Mouse (Mus musculus) MEL (cell line): ENCODE measurements around the gene Psmc1. TPM values are rescaled to one million over a fixed set of nuclear protein-coding genes. Genes with fewer than 3 reads are reported as not detected.

Source experiments
- DNase-seq: peaks from one replicate; pipeline ENCODE4 v3.0.0; 2011; ENCODE audit warnings: low read depth, low spot score
- H3K27ac ChIP-seq: 2 replicates; pipeline ENCODE4 v1.5.1; 2012; ENCODE audit warnings: low read depth, mild to moderate bottlenecking, control low read depth, low read length, moderate library complexity; ENCODE audit not compliant: control insufficient read depth
- H3K27me3 ChIP-seq, 2 experiments: fragments of 150-350 bp in 1 of 2; sonication (generic) in 1 of 2; 2 replicates each; pipeline ENCODE4 v1.6.1; 2012; ENCODE audit warnings: low read length in 2 of 2, mild to moderate bottlenecking in 2 of 2, improper control_type of control experiment in 1 of 2, moderate library complexity in 1 of 2; ENCODE audit not compliant: insufficient read depth in 2 of 2, control insufficient read depth in 1 of 2
- H3K36me3 ChIP-seq, 2 experiments: 2 replicates each; pipeline ENCODE4 v1.6.1; 2012 to 2014; ENCODE audit warnings: low read length in 2 of 2, improper control_type of control experiment in 1 of 2, inconsistent platforms in 1 of 2, mild to moderate bottlenecking in 1 of 2; ENCODE audit not compliant: insufficient read depth in 2 of 2, control insufficient read depth in 1 of 2
- H3K4me1 ChIP-seq, 2 experiments: fragments of 150-350 bp in 1 of 2; sonication (generic) in 1 of 2; 2 replicates each; pipeline ENCODE4 v1.6.1; 2012; ENCODE audit warnings: low read length in 2 of 2, improper control_type of control experiment in 1 of 2, mild to moderate bottlenecking in 1 of 2; ENCODE audit not compliant: insufficient read depth in 2 of 2, control insufficient read depth in 1 of 2
- H3K4me3 ChIP-seq, 2 experiments: fragments of 150-350 bp in 1 of 2; sonication (generic) in 1 of 2; 2 replicates each; pipeline ENCODE4 v1.5.1; 2012; ENCODE audit warnings: low read depth in 2 of 2, low read length in 2 of 2, mild to moderate bottlenecking in 2 of 2, moderate library complexity in 2 of 2, control low read depth in 1 of 2, improper control_type of control experiment in 1 of 2; ENCODE audit not compliant: control insufficient read depth in 1 of 2, insufficient read depth in 1 of 2
- H3K79me2 ChIP-seq: 2 replicates; pipeline ENCODE4 v1.6.1; 2012; ENCODE audit warnings: mild to moderate bottlenecking, low read length, moderate library complexity; ENCODE audit not compliant: control insufficient read depth, poor library complexity, insufficient read depth
- H3K9ac ChIP-seq: 2 replicates; pipeline ENCODE4 v1.6.1; 2012; ENCODE audit warnings: low read depth, mild to moderate bottlenecking, control low read depth, low read length, moderate library complexity; ENCODE audit not compliant: control insufficient read depth, poor library complexity, severe bottlenecking
- H3K9me3 ChIP-seq: fragments of 150-350 bp; sonication (generic); replicated peaks from 2 replicates; pipeline ENCODE4 v1.6.1; 2012; ENCODE audit warnings: mild to moderate bottlenecking, low read length, improper control_type of control experiment, moderate library complexity; ENCODE audit not compliant: insufficient read depth
- CHD1 ChIP-seq: IDR thresholded peaks from 2 replicates; pipeline ENCODE4 v1.6.1; 2012; ENCODE audit warnings: low read depth, mild to moderate bottlenecking, inconsistent platforms, low read length, improper control_type of control experiment
- CHD2 ChIP-seq: IDR thresholded peaks from 2 replicates; pipeline ENCODE4 v1.6.1; 2011; ENCODE audit warnings: low read length, improper control_type of control experiment
- E2F4 ChIP-seq: IDR thresholded peaks from 2 replicates; pipeline ENCODE4 v1.6.1; 2011; ENCODE audit warnings: low read depth, low read length, improper control_type of control experiment, borderline replicate concordance
- EP300 ChIP-seq, 2 experiments: IDR thresholded peaks; 2 replicates each; pipeline ENCODE4 v1.6.1; 2011; ENCODE audit warnings: improper control_type of control experiment in 2 of 2, low read length in 2 of 2, low read depth in 1 of 2, mild to moderate bottlenecking in 1 of 2
- ETS1 ChIP-seq: IDR thresholded peaks from 2 replicates; pipeline ENCODE4 v1.6.1; 2012; ENCODE audit warnings: low read depth, mild to moderate bottlenecking, inconsistent platforms, low read length, improper control_type of control experiment, moderate library complexity
- KAT2A ChIP-seq: conservative IDR thresholded peaks from 2 replicates; pipeline ENCODE4 v1.6.1; 2012; ENCODE audit warnings: low read depth, low read length, improper control_type of control experiment, inconsistent platforms
- MAX ChIP-seq: IDR thresholded peaks from 2 replicates; pipeline ENCODE4 v1.6.1; 2011; ENCODE audit warnings: low read length, improper control_type of control experiment
- MEF2A ChIP-seq: IDR thresholded peaks from 2 replicates; pipeline ENCODE4 v1.6.1; 2014; ENCODE audit warnings: low read depth, mild to moderate bottlenecking, inconsistent platforms, low read length, improper control_type of control experiment; ENCODE audit not compliant: poor library complexity, insufficient replicate concordance, severe bottlenecking; ENCODE audit errors: extremely low read depth
- MYC ChIP-seq: IDR thresholded peaks from 2 replicates; pipeline ENCODE4 v1.6.1; 2011; ENCODE audit warnings: low read depth, mild to moderate bottlenecking, low read length, improper control_type of control experiment, moderate library complexity
- NELFE ChIP-seq: IDR thresholded peaks from 2 replicates; pipeline ENCODE4 v1.6.1; 2011; ENCODE audit warnings: low read depth, low read length, improper control_type of control experiment
- NRF1 ChIP-seq: IDR thresholded peaks from 2 replicates; pipeline ENCODE4 v1.6.1; 2014; ENCODE audit warnings: low read depth, mild to moderate bottlenecking, inconsistent platforms, low read length, improper control_type of control experiment, moderate library complexity; ENCODE audit not compliant: poor library complexity, insufficient read depth, severe bottlenecking
- RAD21 ChIP-seq: IDR thresholded peaks from 2 replicates; pipeline ENCODE4 v1.6.1; 2011; ENCODE audit warnings: mild to moderate bottlenecking, low read depth, low read length, improper control_type of control experiment
- RCOR1 ChIP-seq: IDR thresholded peaks from 2 replicates; pipeline ENCODE4 v1.6.1; 2012; ENCODE audit warnings: low read depth, mild to moderate bottlenecking, inconsistent platforms, low read length, improper control_type of control experiment
- SMC3 ChIP-seq: IDR thresholded peaks from 2 replicates; pipeline ENCODE4 v1.6.1; 2011; ENCODE audit warnings: low read depth, low read length, improper control_type of control experiment
- TAL1 ChIP-seq: IDR thresholded peaks from 2 replicates; pipeline ENCODE4 v1.6.1; 2012; ENCODE audit warnings: mild to moderate bottlenecking, inconsistent platforms, low read length, moderate library complexity, mixed read lengths
- USF1 ChIP-seq: IDR thresholded peaks from 2 replicates; pipeline ENCODE4 v1.6.1; 2014; ENCODE audit warnings: low read depth, mild to moderate bottlenecking, inconsistent platforms, low read length, improper control_type of control experiment, moderate library complexity
- ZC3H11A ChIP-seq: IDR thresholded peaks from 2 replicates; pipeline ENCODE4 v1.6.1; 2012; ENCODE audit warnings: low read depth, mild to moderate bottlenecking, inconsistent platforms, low read length, improper control_type of control experiment
- ZKSCAN1 ChIP-seq: IDR thresholded peaks from 2 replicates; pipeline ENCODE4 v1.6.1; 2012; ENCODE audit warnings: low read depth, mild to moderate bottlenecking, inconsistent platforms, low read length, improper control_type of control experiment, moderate library complexity
- ZNF384 ChIP-seq: IDR thresholded peaks from 2 replicates; pipeline ENCODE4 v1.6.1; 2012; ENCODE audit warnings: low read depth, mild to moderate bottlenecking, inconsistent platforms, low read length, improper control_type of control experiment
- polyA plus RNA-seq, 2 experiments: library from polyadenylated mRNA; stranded (reverse) in 1 of 2; unstranded in 1 of 2; fragments of >175 nt in 1 of 2; fragments of >200 nt in 1 of 2; gene quantifications; 2 replicates each; pipeline versions ENCODE4 v1.2.1 to v1.2.4; 2012; ENCODE audit warnings: low replicate concordance in 2 of 2, low read depth in 1 of 2; ENCODE audit not compliant: insufficient read length in 2 of 2, insufficient read depth in 1 of 2, missing spikeins in 1 of 2
- total RNA-seq: library from RNA; depleted of rRNA; stranded (reverse); fragments of 300-350 nt; gene quantifications from 2 replicates; pipeline ENCODE4 v1.2.3, GENCODE M21; 2012

Gene Psmc1
- total and polyA plus RNA-seq, 3 experiments = 322 to 501 TPM; not detected in 1

DNA sequence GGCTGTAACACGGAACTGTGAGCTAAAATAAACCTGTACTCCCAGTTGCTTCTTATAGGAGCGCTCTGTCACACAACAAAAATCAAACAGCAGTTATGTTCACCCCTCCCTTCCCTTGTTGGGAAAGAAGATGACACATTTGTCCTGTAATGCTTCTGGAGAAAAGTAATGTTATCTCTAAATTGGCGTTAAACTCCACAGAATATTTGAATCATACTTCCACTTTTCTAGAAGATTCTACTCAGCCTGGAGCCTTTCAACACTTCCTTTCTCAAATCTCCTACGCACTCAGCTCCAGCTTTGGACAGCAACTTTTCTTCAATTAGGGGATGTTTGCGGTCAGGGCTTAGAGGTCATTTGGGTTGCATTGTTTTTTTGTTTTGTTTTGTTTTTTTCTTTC lies 20.7 kb upstream of the Psmc1 start:
- peaks cover 0 to 2% of the 10 kb centered on the region in 2 experiments; a peak in 1 of 4 replicates for H3K27me3 ChIP-seq
- no peaks in the 10 kb centered on the region for H3K4me1 ChIP-seq
- no peak overlapping the region for H3K27ac ChIP-seq
- DNase-seq = no peak
- H3K9ac ChIP-seq = no peak overlapping the region
- H3K79me2 ChIP-seq = no peaks in the 10 kb centered on the region
- H3K36me3 ChIP-seq = no peaks in the 10 kb centered on the region
- no peaks in the 10 kb centered on the region for H3K9me3 ChIP-seq
- no peak for TF ChIP-seq MAX
- TF ChIP-seq E2F4 = no peak
- no peak for TF ChIP-seq SMC3
- no peak for TF ChIP-seq MYC
- no peak for TF ChIP-seq ZNF384
- no peak for TF ChIP-seq KAT2A
- TF ChIP-seq CHD2 = no peak
- no peak for TF ChIP-seq CHD1
- TF ChIP-seq EP300 (IDR thresholded peaks at IDR 0.05; ENCODE audit: low read depth in 1 of 2, low read length in 2 of 2) = no peak
- no peak for TF ChIP-seq ZC3H11A
- no peak for TF ChIP-seq ETS1
- TF ChIP-seq, all 39 proteins: peak for 0
- H3K4me3 ChIP-seq = no peak overlapping the region

DNA sequence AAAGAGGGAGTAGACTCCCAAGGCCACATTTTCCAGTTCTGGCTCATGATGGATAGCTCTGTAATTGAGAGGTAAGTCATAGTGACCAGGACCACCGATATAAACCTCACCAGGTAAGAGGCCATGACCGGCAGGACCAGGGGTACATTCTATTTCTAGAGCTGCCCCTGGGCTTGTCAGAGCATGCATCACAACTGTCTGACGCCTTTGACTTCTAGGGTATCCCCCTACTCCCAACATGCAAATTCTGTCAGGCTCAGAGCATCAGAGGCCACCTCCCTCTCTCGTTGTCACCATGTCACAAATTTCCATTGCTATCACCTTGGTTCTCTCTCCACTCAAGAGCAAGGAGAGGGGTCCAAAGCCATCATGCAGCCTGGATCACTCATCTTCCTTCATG lies 19.2 kb upstream of the Psmc1 start:
- no peaks in the 10 kb centered on the region for H3K4me1 ChIP-seq
- H3K4me3 ChIP-seq = no peak overlapping the region
- TF ChIP-seq NELFE = no peak
- TF ChIP-seq TAL1 = no peak
- no peak for TF ChIP-seq USF1
- no peak for TF ChIP-seq RAD21
- no peak for TF ChIP-seq MAX
- no peak for TF ChIP-seq ETS1
- no peak for TF ChIP-seq RCOR1
- no peak for TF ChIP-seq ZKSCAN1
- no peak for TF ChIP-seq MEF2A
- TF ChIP-seq NRF1 = no peak
- TF ChIP-seq, all 39 proteins: peak for 0
- no peaks in the 10 kb centered on the region for H3K36me3 ChIP-seq
- no peaks in the 10 kb centered on the region for H3K9me3 ChIP-seq
- H3K79me2 ChIP-seq = no peaks in the 10 kb centered on the region
- no peak overlapping the region for H3K9ac ChIP-seq
- no peak for DNase-seq
- peaks cover 0 to 2% of the 10 kb centered on the region in 2 experiments; a peak in 1 of 4 replicates for H3K27me3 ChIP-seq
- H3K27ac ChIP-seq = no peak overlapping the region
